Mouse (Mus musculus): Measurements from ENCODE around the gene Cmtm3.
A peak's percentile ranks its signal among the peaks of the same experiment; 100 is the strongest.
"Not testable (repeated sequence)": the region's sequence is repeated elsewhere in the genome, so short reads cannot be mapped to it uniquely, and the experiment has no call there.

Cmtm3 gene

GRCm38 (mm10) chr8:104339229-104339982 is at the start of gene Cmtm3:
TSS of gene Cmtm3 (plus strand) at chr8:104339410.
- DNase-seq (ENCODE audit: extremely low read depth, insufficient read length, low spot score): no peak

GRCm38 (mm10) chr8:104293081-104293480 is 46.1 kb upstream of the Cmtm3 start, which contains the start of gene Cmtm2a:
TSS of gene Cmtm2a (minus strand) at chr8:104293181.
- not testable (repeated sequence) for DNase-seq (ENCODE audit: extremely low read depth, insufficient read length, low spot score)

GRCm38 (mm10) chr8:104294396-104294795 is 44.8 kb upstream of the Cmtm3 start:
- no peak for DNase-seq (ENCODE audit: extremely low read depth, insufficient read length, low spot score)

- DNase-seq (ENCODE audit: extremely low read depth, insufficient read length, low spot score): not testable (repeated sequence)
Observed at GRCm38 (mm10) chr8:104301577-104301976, 37.6 kb upstream of the Cmtm3 start.

- not testable (repeated sequence) for DNase-seq (ENCODE audit: extremely low read depth, insufficient read length, low spot score)
Observed at GRCm38 (mm10) chr8:104302536-104302935, 36.7 kb upstream of the Cmtm3 start.

- no peak for DNase-seq (ENCODE audit: extremely low read depth, insufficient read length, low spot score)
Observed at GRCm38 (mm10) chr8:104304962-104305361, 34.2 kb upstream of the Cmtm3 start.

GRCm38 (mm10) chr8:104308341-104308740 is 30.9 kb upstream of the Cmtm3 start:
- DNase-seq (ENCODE audit: extremely low read depth, insufficient read length, low spot score): not testable (repeated sequence)

- DNase-seq (ENCODE audit: extremely low read depth, insufficient read length, low spot score): not testable (repeated sequence)
Observed at GRCm38 (mm10) chr8:104309441-104310155, 29.6 kb upstream of the Cmtm3 start, which contains the start of the genes Gm45711 and Cmtm1. TSS of gene Gm45711 (minus strand) at chr8:104310081. TSS of gene Cmtm1 (minus strand) at chr8:104310145.

- DNase-seq (ENCODE audit: extremely low read depth, insufficient read length, low spot score): not testable (repeated sequence)
Observed at GRCm38 (mm10) chr8:104312023-104312422, 27.2 kb upstream of the Cmtm3 start.

- no peak for DNase-seq (ENCODE audit: extremely low read depth, insufficient read length, low spot score)
Observed at GRCm38 (mm10) chr8:104313311-104313710, 25.9 kb upstream of the Cmtm3 start.

GRCm38 (mm10) chr8:104321267-104321666 is 17.9 kb upstream of the Cmtm3 start, which contains the start of gene Gm11020:
TSS of gene Gm11020 (plus strand) at chr8:104321567.
- DNase-seq (ENCODE audit: extremely low read depth, insufficient read length, low spot score): not testable (repeated sequence)

- not testable (repeated sequence) for DNase-seq (ENCODE audit: extremely low read depth, insufficient read length, low spot score)
Observed at GRCm38 (mm10) chr8:104321930-104322329, 17.3 kb upstream of the Cmtm3 start, which contains the start of gene Cmtm2b. TSS of gene Cmtm2b (plus strand) at chr8:104322230.

- DNase-seq (ENCODE audit: extremely low read depth, insufficient read length, low spot score): no peak
Observed at GRCm38 (mm10) chr8:104332665-104333631, 6.3 kb upstream of the Cmtm3 start.

GRCm38 (mm10) chr8:104333786-104334185 is 5.4 kb upstream of the Cmtm3 start:
- no peak for DNase-seq (ENCODE audit: extremely low read depth, insufficient read length, low spot score)

- no peak for DNase-seq (ENCODE audit: extremely low read depth, insufficient read length, low spot score)
Observed at GRCm38 (mm10) chr8:104334196-104334595, 5.0 kb upstream of the Cmtm3 start.

- no peak for DNase-seq (ENCODE audit: extremely low read depth, insufficient read length, low spot score)
Observed at GRCm38 (mm10) chr8:104336806-104337205, 2.4 kb upstream of the Cmtm3 start.

GRCm38 (mm10) chr8:104337890-104338289 is 1.3 kb upstream of the Cmtm3 start:
- DNase-seq (ENCODE audit: extremely low read depth, insufficient read length, low spot score): no peak

GRCm38 (mm10) chr8:104339983-104340232 is 698 bp downstream of the Cmtm3 start:
- no peak for DNase-seq (ENCODE audit: extremely low read depth, insufficient read length, low spot score)

- DNase-seq (ENCODE audit: extremely low read depth, insufficient read length, low spot score): peak; percentile 84
Observed at GRCm38 (mm10) chr8:104340233-104341105, 1.3 kb downstream of the Cmtm3 start.
